Mouse (Mus musculus) lung, postnatal 0 days (tissue): ENCODE results near the gene Usp4.

Experiments
- CTCF ChIP-seq: IDR thresholded peaks from 2 replicates; pipeline ENCODE4 v1.5.1; 2016; ENCODE audit warnings: antibody characterized with exemption, mild to moderate bottlenecking
- EP300 ChIP-seq: IDR thresholded peaks from 2 replicates; pipeline ENCODE4 v1.6.1; 2016; ENCODE audit warnings: antibody characterized with exemption, mild to moderate bottlenecking, control low read depth

DNA sequence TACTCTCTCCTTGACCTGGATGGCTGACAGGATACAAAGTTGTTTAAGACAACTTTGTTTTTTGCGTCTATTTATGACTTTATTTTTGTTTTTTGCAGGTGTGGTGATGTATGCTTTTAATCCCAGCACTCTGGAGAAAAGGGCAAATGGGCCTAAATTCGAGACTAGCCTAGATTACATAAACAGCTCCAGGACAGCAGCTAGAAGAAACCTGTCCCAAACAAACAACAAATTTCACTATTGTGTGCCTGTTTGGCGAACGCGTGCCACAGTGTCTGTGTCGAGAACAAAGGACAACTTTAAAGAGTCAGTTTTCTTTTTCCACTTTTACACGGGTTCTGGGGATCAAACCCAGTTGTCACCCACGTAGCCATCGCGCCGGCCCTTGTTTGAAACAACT lies 629 bp upstream of the Usp4 start:
- TF ChIP-seq CTCF (no peak), EP300 (no peak)
